Mouse (Mus musculus) C2C12 (cell line): ENCODE measurements at regions not wholly inside any gene's neighbourhood (a gene's known extent, or its start where the extent isn't known, plus 50 kb on each side); places are given as distances from the start of the nearest gene placed in this dataset.

Experiments used
- H3K27me3 ChIP-seq: one replicate; pipeline ENCODE4 v1.6.1; 2011; ENCODE audit not compliant: control insufficient read depth, insufficient read depth, insufficient read length
- H3K36me3 ChIP-seq: one replicate; pipeline ENCODE4 v1.6.1; 2011; ENCODE audit not compliant: control insufficient read depth, insufficient read depth
- H3K4me3 ChIP-seq: one replicate; pipeline ENCODE4 v1.5.1; 2011; ENCODE audit warnings: mild to moderate bottlenecking, control low read depth; ENCODE audit not compliant: poor library complexity, insufficient read depth, severe bottlenecking
- H3K79me2 ChIP-seq: one replicate; pipeline ENCODE4 v1.6.1; 2011; ENCODE audit not compliant: control insufficient read depth, insufficient read depth
- H3K79me3 ChIP-seq: one replicate; pipeline ENCODE4 v1.6.1; 2011; ENCODE audit warnings: low read depth, control low read depth
- H3ac ChIP-seq: one replicate; pipeline ENCODE3; 2011; ENCODE audit warnings: low read depth; ENCODE audit not compliant: control insufficient read depth, insufficient read length
- CEBPB ChIP-seq: IDR thresholded peaks from one replicate; pipeline ENCODE4 v1.6.1; 2011; ENCODE audit warnings: low read depth, mild to moderate bottlenecking, control low read depth, moderate library complexity
- CTCF ChIP-seq: IDR thresholded peaks from one replicate; pipeline ENCODE4 v1.5.1; 2011; ENCODE audit not compliant: control insufficient read depth, insufficient read depth, insufficient read length
- FOSL1 ChIP-seq: IDR thresholded peaks from one replicate; pipeline ENCODE4 v1.8.0; 2011; ENCODE audit warnings: mild to moderate bottlenecking, low read length; ENCODE audit not compliant: poor library complexity, insufficient read depth, severe bottlenecking
- MAX ChIP-seq: IDR thresholded peaks from one replicate; pipeline ENCODE4 v1.6.1; 2011; ENCODE audit warnings: mild to moderate bottlenecking, control low read depth
- MYOD1 ChIP-seq: IDR thresholded peaks from one replicate; pipeline ENCODE4 v1.6.1; 2011; ENCODE audit warnings: low read depth; ENCODE audit not compliant: control insufficient read depth, insufficient read length
- MYOG ChIP-seq: IDR thresholded peaks from one replicate; pipeline ENCODE4 v1.6.1; 2011; ENCODE audit not compliant: control insufficient read depth, insufficient read length; ENCODE audit errors: extremely low read depth
- USF1 ChIP-seq: IDR thresholded peaks from one replicate; pipeline ENCODE4 v1.6.1; 2011; ENCODE audit warnings: low read depth, mild to moderate bottlenecking, control low read depth, moderate library complexity

DNA sequence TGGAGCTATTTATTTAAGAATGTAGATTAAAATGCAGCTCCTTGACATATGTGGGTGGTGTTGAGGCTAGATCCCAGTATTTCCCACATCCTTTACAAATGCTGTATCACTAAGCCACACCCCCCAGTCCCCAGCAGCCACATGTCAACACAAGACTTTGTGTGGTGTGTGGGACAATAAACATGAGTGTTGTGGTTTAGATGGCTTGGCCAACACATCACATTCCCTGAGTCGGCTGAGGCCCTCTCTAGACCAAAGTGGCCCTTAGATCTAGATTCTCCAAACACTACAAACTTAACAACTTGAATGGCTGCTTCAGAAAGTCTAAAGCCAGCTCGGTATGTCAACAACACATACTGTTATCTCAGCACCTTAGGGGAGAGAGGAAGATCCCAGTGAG is 94.2 kb upstream of the Nxt1 start:
- Histone ChIP-seq H3K79me3 (no peaks in the 10 kb centered on the region), H3K79me2 (no peaks in the 10 kb centered on the region), H3ac (no peak overlapping the region), H3K36me3 (no peaks in the 10 kb centered on the region), H3K4me3 (no peak overlapping the region), H3K27me3 (no peaks in the 10 kb centered on the region)
- TF ChIP-seq USF1, result no peak
- no peak for TF ChIP-seq CEBPB
- no peak for TF ChIP-seq MAX
- TF ChIP-seq FOSL1, result no peak

DNA sequence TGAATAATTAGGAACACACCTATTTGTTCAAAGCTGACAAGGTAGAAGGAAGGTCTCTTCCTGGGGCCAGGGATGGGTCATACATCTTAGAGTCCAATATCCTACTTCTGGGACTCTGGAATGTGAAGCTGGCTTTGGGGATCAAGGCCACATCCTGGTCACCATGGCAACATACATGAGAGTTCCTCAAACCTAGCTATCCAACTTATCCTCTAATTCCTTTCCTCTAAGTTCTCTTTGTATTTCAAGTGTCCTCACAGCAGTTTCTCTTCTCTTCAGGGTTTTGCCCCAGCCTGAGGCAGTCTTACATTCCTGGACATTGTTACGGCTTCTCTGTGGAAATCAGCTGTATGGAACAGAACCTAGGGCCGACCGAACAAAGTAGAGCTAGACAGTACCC is 97.0 kb upstream of the Nxt1 start:
- Histone ChIP-seq H3K79me3 (no peaks in the 10 kb centered on the region), H3ac (no peak overlapping the region), H3K79me2 (no peaks in the 10 kb centered on the region), H3K27me3 (no peaks in the 10 kb centered on the region), H3K36me3 (no peaks in the 10 kb centered on the region), H3K4me3 (no peak overlapping the region)
- no peak for TF ChIP-seq FOSL1
- TF ChIP-seq CEBPB, result no peak

DNA sequence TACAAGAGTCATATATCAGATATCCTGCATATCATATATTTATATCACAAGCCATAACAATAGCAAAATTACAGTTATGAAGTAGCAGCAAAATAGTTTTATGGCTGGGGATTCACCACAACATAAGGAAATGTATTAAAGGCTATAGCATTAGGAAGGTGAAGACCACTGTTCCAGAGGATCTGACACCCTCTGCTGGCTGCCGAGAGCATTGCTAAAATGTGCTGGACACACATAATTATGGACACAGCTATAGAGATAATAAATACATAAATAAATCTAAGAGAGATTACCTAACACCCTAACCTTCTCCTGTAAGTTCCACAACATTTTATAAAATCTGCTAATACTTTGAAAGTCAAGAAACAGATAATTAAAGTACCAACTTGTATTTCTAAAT is 100.2 kb upstream of the Nxt1 start:
- Histone ChIP-seq H3K79me2 (no peaks in the 10 kb centered on the region), H3K79me3 (no peaks in the 10 kb centered on the region), H3K4me3 (no peak overlapping the region), H3K36me3 (no peaks in the 10 kb centered on the region), H3K27me3 (no peaks in the 10 kb centered on the region), H3ac (no peak overlapping the region)
- TF ChIP-seq USF1 (no peak), CTCF (peak; percentile 36)

DNA sequence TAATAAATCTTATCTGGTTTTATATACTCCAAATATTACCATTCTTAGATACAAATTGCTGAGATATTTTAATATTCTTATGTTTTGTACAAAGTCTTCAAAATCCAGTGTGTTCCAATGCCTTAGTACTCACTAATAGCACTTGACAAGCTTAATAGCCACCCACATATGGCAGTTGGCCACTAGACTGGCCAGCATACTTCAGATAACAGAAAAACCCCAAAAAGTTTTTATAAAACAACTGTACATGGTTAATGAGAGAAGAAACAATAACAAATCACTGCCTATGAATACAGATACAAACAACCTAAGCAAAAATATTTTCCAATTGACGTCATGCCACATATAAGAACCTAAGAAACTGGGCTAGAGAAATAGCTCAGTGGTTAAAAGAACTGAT is 100.8 kb upstream of the Nxt1 start:
- H3K79me3 ChIP-seq, result no peaks in the 10 kb centered on the region
- no peak overlapping the region for H3K4me3 ChIP-seq
- no peak for TF ChIP-seq CTCF
- no peak for TF ChIP-seq CEBPB
- no peak for TF ChIP-seq FOSL1
- no peak for TF ChIP-seq MAX
- TF ChIP-seq MYOG, result no peak
- TF ChIP-seq MYOD1, result no peak
- no peak for TF ChIP-seq USF1
- H3K36me3 ChIP-seq, result no peaks in the 10 kb centered on the region
- no peaks in the 10 kb centered on the region for H3K79me2 ChIP-seq
- H3K27me3 ChIP-seq, result no peaks in the 10 kb centered on the region
- no peak overlapping the region for H3ac ChIP-seq

DNA sequence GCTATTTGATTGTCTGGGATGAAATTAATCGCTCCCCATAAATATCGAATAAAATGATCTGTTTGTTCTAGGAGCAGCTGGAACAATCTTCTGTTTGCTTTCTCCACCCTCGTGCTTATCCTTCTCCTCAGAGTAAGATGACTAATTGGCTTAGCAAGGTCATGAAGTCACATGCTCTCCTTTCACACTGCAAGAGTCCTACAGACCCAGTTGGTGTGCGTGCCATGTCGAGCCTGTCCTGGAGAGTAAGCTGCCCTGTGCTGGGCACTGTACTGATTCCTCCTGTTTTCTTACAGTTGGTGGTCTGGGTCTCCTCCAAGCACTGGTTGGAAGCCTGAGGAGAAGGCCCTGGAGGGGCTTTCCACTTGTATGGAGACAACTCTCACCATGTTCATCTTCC is 101.4 kb upstream of the Nxt1 start:
- TF ChIP-seq MYOG (no peak), MAX (no peak), CEBPB (no peak), USF1 (peak; percentile 66)

DNA sequence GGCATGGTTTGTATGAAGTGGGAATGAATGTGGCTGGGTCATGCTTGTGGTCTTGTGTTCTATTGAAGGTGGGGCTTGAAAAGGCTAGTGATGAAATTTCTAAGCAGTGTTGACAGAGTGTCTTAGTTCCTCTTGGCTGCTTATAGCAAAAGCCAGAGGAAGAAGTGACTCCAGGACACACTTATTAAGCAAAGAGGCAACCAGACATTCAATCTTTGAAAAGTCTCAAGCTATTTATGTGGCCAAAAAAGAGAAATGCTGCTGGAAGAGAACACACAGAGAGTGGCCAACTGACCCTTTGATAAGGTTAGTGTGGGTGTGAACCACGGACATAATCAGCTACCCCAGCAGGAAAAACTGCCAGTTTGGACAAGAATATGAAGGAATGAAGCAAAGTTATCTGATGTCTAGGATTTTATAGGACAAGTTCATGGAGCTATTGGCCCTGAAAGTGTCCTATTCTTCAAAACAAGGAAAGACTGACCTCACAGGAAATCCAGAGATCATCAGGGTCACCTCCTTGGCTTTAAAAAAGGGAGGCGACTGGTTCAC is 104.4 kb upstream of the Nxt1 start:
- Histone ChIP-seq H3K79me2 (no peaks in the 10 kb centered on the region), H3K36me3 (no peaks in the 10 kb centered on the region), H3ac (no peak overlapping the region), H3K79me3 (no peaks in the 10 kb centered on the region), H3K4me3 (no peak overlapping the region), H3K27me3 (no peaks in the 10 kb centered on the region)
- TF ChIP-seq MAX (no peak), USF1 (no peak), CTCF (no peak), MYOG (no peak), FOSL1 (no peak), CEBPB (no peak), MYOD1 (no peak)

More for the DNA sequence above, 101.4 kb upstream of the Nxt1 start:
- Histone ChIP-seq H3K4me3 (no peak overlapping the region), H3K79me3 (no peaks in the 10 kb centered on the region), H3K27me3 (no peaks in the 10 kb centered on the region), H3K79me2 (no peaks in the 10 kb centered on the region), H3ac (no peak overlapping the region), H3K36me3 (no peaks in the 10 kb centered on the region)

- Histone ChIP-seq H3K79me3 (no peaks in the 10 kb centered on the region), H3ac (no peak overlapping the region), H3K27me3 (no peaks in the 10 kb centered on the region), H3K79me2 (no peaks in the 10 kb centered on the region), H3K36me3 (no peaks in the 10 kb centered on the region), H3K4me3 (no peak overlapping the region)
- TF ChIP-seq MYOD1 (no peak), MAX (no peak), MYOG (no peak), CTCF (no peak), FOSL1 (no peak), USF1 (no peak), CEBPB (no peak)
These were observed 109.0 kb upstream of the Nxt1 start for GRCm38 (mm10) chr2:148563390-148563789.
